Mouse (Mus musculus): ENCODE measurements at regions not wholly inside any gene's neighbourhood (a gene's known extent, or its start where the extent isn't known, plus 50 kb on each side); places are given as distances from the start of the nearest gene placed in this dataset.

DNA sequence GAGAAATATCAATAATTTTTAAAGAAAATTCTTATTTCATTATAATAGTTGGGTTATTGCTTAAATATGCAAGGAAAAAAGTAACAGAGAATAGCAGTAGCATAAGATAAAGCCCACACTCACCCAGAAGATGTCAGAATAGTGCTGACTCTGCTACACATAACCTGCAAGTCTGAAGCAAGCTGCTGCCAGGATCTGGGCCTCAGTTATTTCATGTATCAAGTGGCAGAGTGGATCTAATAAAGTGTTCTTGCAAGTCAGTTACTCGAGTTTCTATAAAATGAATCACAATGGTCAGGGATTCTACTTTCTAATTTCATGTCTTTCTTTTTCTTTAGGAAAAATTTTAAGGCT, 466.2 kb downstream of the Klhl13 start:
- ATAC-seq = no peak
- no peak for TF ChIP-seq CTCF (IDR thresholded peaks at IDR 0.05)
- POLR2A ChIA-PET = no interaction called here

DNA sequence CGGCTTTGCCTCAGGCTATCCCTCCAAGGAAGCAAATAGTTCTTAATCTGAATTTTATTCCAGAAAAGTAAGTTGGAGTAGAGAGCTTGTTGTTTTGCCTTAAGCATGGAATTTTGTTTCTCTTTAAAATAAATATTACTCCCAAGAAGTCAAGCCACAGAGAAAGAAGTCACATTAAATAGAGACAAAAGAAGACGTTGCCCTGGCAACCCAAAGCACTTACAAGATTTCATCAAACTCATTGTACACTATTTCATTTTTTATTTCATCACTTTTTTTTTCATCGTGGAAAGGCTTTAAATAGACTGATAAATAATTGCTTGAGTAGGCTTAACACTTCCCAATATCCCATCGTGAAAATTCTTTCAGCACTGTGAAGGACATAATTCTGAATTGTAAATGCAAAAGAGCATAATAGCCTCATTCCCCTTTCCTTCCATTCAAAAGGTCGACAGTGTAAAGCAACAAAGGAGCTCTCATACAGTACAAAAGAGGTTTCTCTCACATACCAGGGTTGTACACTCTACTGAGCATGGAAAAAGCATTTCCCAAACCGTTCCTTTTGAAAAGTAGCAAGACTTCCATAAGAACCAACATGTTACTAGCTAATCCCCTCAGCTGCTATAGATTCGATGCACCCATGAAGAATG, 466.7 kb downstream of the Klhl13 start:
- DNase-seq (ENCODE audit: low read depth, low spot score) (no peak), ATAC-seq (no peak)
- POLR2A ChIA-PET = no interaction called here
- in situ Hi-C loops (cut with MboI; ENCODE audit: low pct_unique_long_range_greater_than_20kb) = no loop called here
- peaks cover 40% of the 10 kb centered on the region for H3K27me3 ChIP-seq
- no peak for TF ChIP-seq CTCF (IDR thresholded peaks at IDR 0.05)
- CTCF ChIA-PET = no interaction called here

More for the DNA sequence above, 466.2 kb downstream of the Klhl13 start:
- in situ Hi-C loops (cut with MboI; ENCODE audit: low pct_unique_long_range_greater_than_20kb) = no loop called here
- DNase-seq (ENCODE audit: low read depth, low spot score) = no peak
- peaks cover 40% of the 10 kb centered on the region for H3K27me3 ChIP-seq
- CTCF ChIA-PET = no interaction called here

- ChIA-PET CTCF (no interaction called here), POLR2A (no interaction called here)
- in situ Hi-C loops (cut with MboI; ENCODE audit: low pct_unique_long_range_greater_than_20kb) = no loop called here
- DNase-seq (ENCODE audit: low read depth, low spot score) = no peak
- no peak for ATAC-seq
- TF ChIP-seq CTCF (IDR thresholded peaks at IDR 0.05) = no peak
- H3K27me3 ChIP-seq = peaks cover 44% of the 10 kb centered on the region
Observed at GRCm38 (mm10) chrX:22869791-22870190, 495.1 kb downstream of the Klhl13 start.

- in situ Hi-C loops (cut with MboI; ENCODE audit: low pct_unique_long_range_greater_than_20kb) = no loop called here
- ATAC-seq (no peak), DNase-seq (ENCODE audit: low read depth, low spot score) (no peak)
- H3K27me3 ChIP-seq = peaks cover 7% of the 10 kb centered on the region
- CTCF ChIA-PET = no interaction called here
- POLR2A ChIA-PET = no interaction called here
- TF ChIP-seq CTCF (IDR thresholded peaks at IDR 0.05) = no peak
Observed at GRCm38 (mm10) chrX:22849522-22850495, 515.1 kb downstream of the Klhl13 start.

DNA sequence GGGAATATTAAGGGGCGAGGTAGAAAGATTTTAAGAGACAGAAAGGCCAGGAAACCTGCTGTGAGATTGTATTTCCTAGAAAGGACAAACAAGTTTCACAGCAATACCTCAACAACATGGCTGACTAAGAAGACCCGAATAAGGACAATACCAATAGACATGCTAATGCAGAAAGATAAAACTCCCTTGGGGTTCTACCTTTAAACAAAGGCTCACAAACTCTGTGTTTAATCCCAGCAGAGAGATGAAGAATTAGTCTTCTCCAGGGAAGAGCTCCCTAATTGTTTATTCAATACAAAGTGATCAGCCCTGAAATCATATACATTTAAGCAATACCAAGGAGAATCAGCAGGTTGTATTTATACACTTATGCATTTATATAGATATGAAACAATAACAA, 516.1 kb downstream of the Klhl13 start:
- ATAC-seq = no peak
- peaks cover 7% of the 10 kb centered on the region for H3K27me3 ChIP-seq
- POLR2A ChIA-PET = no interaction called here
- no peak for TF ChIP-seq CTCF (IDR thresholded peaks at IDR 0.05)
- CTCF ChIA-PET = no interaction called here
- DNase-seq (ENCODE audit: low read depth, low spot score) = no peak
- in situ Hi-C loops (cut with MboI; ENCODE audit: low pct_unique_long_range_greater_than_20kb) = no loop called here

DNA sequence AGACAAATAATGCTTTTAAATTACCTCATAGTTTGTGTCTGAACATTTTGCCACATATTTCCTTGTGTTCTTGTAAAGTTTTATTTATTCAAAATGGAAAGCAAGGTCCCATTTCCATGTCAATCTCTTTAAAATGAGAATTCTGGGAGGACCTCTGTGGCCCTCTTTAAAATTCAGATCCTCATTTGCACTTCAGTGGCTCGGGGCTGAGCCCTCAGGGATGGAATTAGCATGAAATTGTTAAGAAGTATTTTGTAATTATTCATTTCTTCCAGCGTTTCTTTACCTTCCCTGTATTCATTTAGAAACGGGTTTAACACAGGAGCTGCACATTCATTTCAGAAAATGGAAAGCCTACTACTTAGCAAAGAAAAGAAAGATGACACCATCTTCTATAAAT, 531.7 kb downstream of the Klhl13 start:
- in situ Hi-C loops (cut with MboI; ENCODE audit: low pct_unique_long_range_greater_than_20kb) = no loop called here
- ChIA-PET POLR2A (no interaction called here), CTCF (no interaction called here)
- DNase-seq (ENCODE audit: low read depth, low spot score) = no peak
- H3K27me3 ChIP-seq = peaks cover 45% of the 10 kb centered on the region
- no peak for ATAC-seq
- no peak for TF ChIP-seq CTCF (IDR thresholded peaks at IDR 0.05)

GRCm38 (mm10) chrX:22805184-22805583, 559.7 kb downstream of the Klhl13 start:
- DNase-seq (ENCODE audit: low read depth, low spot score) (no peak), ATAC-seq (no peak)
- in situ Hi-C loops (cut with MboI; ENCODE audit: low pct_unique_long_range_greater_than_20kb) = no loop called here
- peaks cover 22% of the 10 kb centered on the region for H3K27me3 ChIP-seq
- ChIA-PET POLR2A (no interaction called here), CTCF (no interaction called here)
- no peak for TF ChIP-seq CTCF (IDR thresholded peaks at IDR 0.05)

GRCm38 (mm10) chrX:22769971-22770530, 594.8 kb downstream of the Klhl13 start:
- DNase-seq (ENCODE audit: low read depth, low spot score) (no peak), ATAC-seq (no peak)
- no peak for TF ChIP-seq CTCF (IDR thresholded peaks at IDR 0.05)
- no peaks in the 10 kb centered on the region for H3K27me3 ChIP-seq
- in situ Hi-C loops (cut with MboI; ENCODE audit: low pct_unique_long_range_greater_than_20kb) = no loop called here
- ChIA-PET POLR2A (no interaction called here), CTCF (no interaction called here)

DNA sequence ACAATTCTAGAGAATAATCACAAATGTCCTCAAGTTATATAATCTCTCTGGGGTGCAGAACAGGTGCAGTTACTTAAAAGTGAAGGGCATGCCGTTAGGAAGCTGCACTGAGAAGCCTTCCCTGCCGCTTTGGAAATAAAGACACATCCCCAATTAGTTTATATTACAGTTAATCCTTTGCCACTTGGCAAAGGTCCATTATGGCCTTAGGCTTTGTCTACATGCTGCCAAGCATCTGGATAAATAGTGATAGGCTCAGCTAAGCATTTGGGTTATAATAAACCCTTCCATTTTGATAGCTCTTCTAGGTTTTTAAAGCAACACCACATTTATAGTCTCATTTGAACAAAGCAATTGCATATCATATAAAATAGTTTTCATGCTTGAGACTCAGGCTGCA, 625.6 kb downstream of the Klhl13 start:
- no peak for TF ChIP-seq CTCF (IDR thresholded peaks at IDR 0.05)
- ChIA-PET CTCF (interaction anchor here (0.8 kb wide), 1 partner anchor 35 kb away, joined by 3 read pairs; no protein-coding TSS in a partner anchor), POLR2A (no interaction called here)
- no peak for ATAC-seq
- in situ Hi-C loops (cut with MboI; ENCODE audit: low pct_unique_long_range_greater_than_20kb) = no loop called here
- DNase-seq (ENCODE audit: low read depth, low spot score) = no peak
- H3K27me3 ChIP-seq = peaks cover 8% of the 10 kb centered on the region

DNA sequence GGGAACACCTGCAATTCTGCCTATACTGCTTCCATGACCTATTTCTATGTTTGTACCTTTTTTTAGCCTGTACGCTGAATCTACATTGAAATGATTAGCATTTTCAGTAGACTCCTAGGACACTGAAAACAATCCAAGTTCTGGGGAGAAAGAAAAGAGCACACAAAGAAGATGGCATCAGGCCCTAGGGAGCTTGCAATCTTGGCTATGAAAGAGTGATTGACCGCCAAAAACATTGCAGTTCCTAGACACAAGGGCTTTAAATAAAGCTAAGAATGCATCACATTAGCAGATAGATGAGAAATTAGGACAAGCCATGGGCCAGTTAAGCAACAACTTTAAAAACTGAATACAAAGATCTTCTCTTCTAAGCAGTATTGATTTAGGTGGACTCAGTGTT, 666.7 kb downstream of the Klhl13 start:
- in situ Hi-C loops (cut with MboI; ENCODE audit: low pct_unique_long_range_greater_than_20kb) = no loop called here
- no peak for DNase-seq (ENCODE audit: low read depth, low spot score)
- ChIA-PET CTCF (no interaction called here), POLR2A (no interaction called here)
- TF ChIP-seq CTCF (IDR thresholded peaks at IDR 0.05) = no peak
- no peak for ATAC-seq
- peaks cover 12% of the 10 kb centered on the region for H3K27me3 ChIP-seq

GRCm38 (mm10) chrX:22657722-22658342, 707.0 kb downstream of the Klhl13 start:
- no peak for TF ChIP-seq CTCF (IDR thresholded peaks at IDR 0.05)
- in situ Hi-C loops (cut with MboI; ENCODE audit: low pct_unique_long_range_greater_than_20kb) = no loop called here
- DNase-seq (ENCODE audit: low read depth, low spot score) (no peak), ATAC-seq (no peak)
- H3K27me3 ChIP-seq = no peaks in the 10 kb centered on the region
- ChIA-PET CTCF (no interaction called here), POLR2A (no interaction called here)
